Mouse (Mus musculus): ENCODE results near the gene Tnfrsf4. TPM values are rescaled to one million over a fixed set of nuclear protein-coding genes. Genes with fewer than 3 reads are reported as not detected.
A peak's percentile ranks its signal among the peaks of the same experiment; 100 is the strongest.

The Tnfrsf4 gene
- 0.56 and 3.4 TPM in 2 replicates for total RNA-seq (2021)
- long read RNA-seq, experiment 1: 0 reads
- long read RNA-seq, experiment 2: 0 reads

GRCm38 (mm10) chr4:156013637-156014036, at the start of gene Tnfrsf4:
TSS of gene Tnfrsf4 (plus strand) at chr4:156013843.
- no peak for DNase-seq

- DNase-seq: no peak
Observed at GRCm38 (mm10) chr4:155964396-155964795, 49.2 kb upstream of the Tnfrsf4 start.

- no peak for DNase-seq
Observed at GRCm38 (mm10) chr4:155969043-155969653, 44.5 kb upstream of the Tnfrsf4 start.

- no peak for DNase-seq
Observed at GRCm38 (mm10) chr4:155970286-155970685, 43.4 kb upstream of the Tnfrsf4 start.

GRCm38 (mm10) chr4:155972651-155973050, 41.0 kb upstream of the Tnfrsf4 start:
- no peak for DNase-seq

- DNase-seq: no peak
Observed at GRCm38 (mm10) chr4:155973239-155973638, 40.4 kb upstream of the Tnfrsf4 start.

- no peak for DNase-seq
Observed at GRCm38 (mm10) chr4:155981436-155982082, 32.1 kb upstream of the Tnfrsf4 start.

- DNase-seq: no peak
Observed at GRCm38 (mm10) chr4:155983788-155984187, 29.9 kb upstream of the Tnfrsf4 start.

GRCm38 (mm10) chr4:155991211-155991907, 22.3 kb upstream of the Tnfrsf4 start:
- DNase-seq: peak; percentile 52

GRCm38 (mm10) chr4:155991908-155992230, 21.8 kb upstream of the Tnfrsf4 start:
- DNase-seq: no peak

- DNase-seq: peak; percentile 91
Observed at GRCm38 (mm10) chr4:155992241-155992905, 21.3 kb upstream of the Tnfrsf4 start, which contains the start of the genes B3galt6 and Sdf4. TSS of gene B3galt6 (minus strand) at chr4:155992649. TSS of gene Sdf4 (plus strand) at chr4:155992872.

- DNase-seq: peak; percentile 97
Observed at GRCm38 (mm10) chr4:155992906-155993547, 20.6 kb upstream of the Tnfrsf4 start.

GRCm38 (mm10) chr4:155993606-155994005, 20.0 kb upstream of the Tnfrsf4 start:
- DNase-seq: no peak

- no peak for DNase-seq
Observed at GRCm38 (mm10) chr4:156004109-156004508, 9.5 kb upstream of the Tnfrsf4 start.

GRCm38 (mm10) chr4:156008369-156008768, 5.3 kb upstream of the Tnfrsf4 start:
- no peak for DNase-seq

- peak; percentile 51 for DNase-seq
Observed at GRCm38 (mm10) chr4:156014436-156014835, 793 bp downstream of the Tnfrsf4 start.

GRCm38 (mm10) chr4:156019771-156020170, 6.1 kb downstream of the Tnfrsf4 start:
- no peak for DNase-seq

GRCm38 (mm10) chr4:156021381-156021780, 7.7 kb downstream of the Tnfrsf4 start:
- DNase-seq: no peak

- DNase-seq: no peak
Observed at GRCm38 (mm10) chr4:156021942-156022419, 8.3 kb downstream of the Tnfrsf4 start.

GRCm38 (mm10) chr4:156023520-156023919, 9.9 kb downstream of the Tnfrsf4 start:
- DNase-seq: no peak

GRCm38 (mm10) chr4:156024184-156024583, 10.5 kb downstream of the Tnfrsf4 start:
- no peak for DNase-seq

- DNase-seq: peak; percentile 54
Observed at GRCm38 (mm10) chr4:156026013-156026412, 12.4 kb downstream of the Tnfrsf4 start, which contains the start of gene Tnfrsf18. TSS of gene Tnfrsf18 (plus strand) at chr4:156026164.

All from adrenal gland, postnatal 14 days (tissue).